Mouse (Mus musculus): ENCODE measurements around the gene Aoc2. TPM values are rescaled to one million over a fixed set of nuclear protein-coding genes. Genes with fewer than 3 reads are reported as not detected.
A peak's percentile ranks its signal among the peaks of the same experiment; 100 is the strongest.

Gene Aoc2
- total and polyA plus RNA-seq, 3 experiments = 3.6 to 10.7 (median 5.5) TPM

GRCm38 (mm10) chr11:101316501-101316917 lies 8.4 kb upstream of the Aoc2 start (continued):
- TF ChIP-seq MAZ (IDR thresholded peaks at IDR 0.05; ENCODE audit: low read depth, low read length) (no peak; the same call in 1 of the 2 replicates), PAX5 (IDR thresholded peaks at IDR 0.05; ENCODE audit: low read length) (no peak), ZMIZ1 (IDR thresholded peaks at IDR 0.05; ENCODE audit: low read depth, low read length) (0 out of 2 replicates have a peak, but pooled peaks have one; percentile 1), E2F4 (IDR thresholded peaks at IDR 0.05; ENCODE audit: insufficient replicate concordance, low read depth, low read length) (no peak), MAX (IDR thresholded peaks at IDR 0.05; ENCODE audit: low read length) (peak; percentile 88), USF2 (conservative IDR thresholded peaks at IDR 0.05; ENCODE audit: low read depth, low read length) (no peak; the same call in 1 of the 2 replicates), NELFE (IDR thresholded peaks at IDR 0.05; ENCODE audit: low read depth, low read length) (peak; percentile 41; the same call in 1 of the 2 replicates), ZKSCAN1 (IDR thresholded peaks at IDR 0.05; ENCODE audit: borderline replicate concordance, low read depth, low read length) (no peak), NRF1 (IDR thresholded peaks at IDR 0.05; ENCODE audit: low read depth, low read length) (peak; percentile 24; the same call in 1 of the 2 replicates), MYC (IDR thresholded peaks at IDR 0.05; ENCODE audit: low read depth, low read length) (peak; percentile 87), RCOR1 (conservative IDR thresholded peaks at IDR 0.05; ENCODE audit: low read depth, low read length) (no peak), SMC3 (IDR thresholded peaks at IDR 0.05; ENCODE audit: low read depth, low read length) (no peak), ETS1 (conservative IDR thresholded peaks at IDR 0.05; ENCODE audit: low read depth, low read length) (peak; percentile 55), MXI1 (IDR thresholded peaks at IDR 0.05; ENCODE audit: low read depth, low read length) (peak; percentile 91), POLR2A (IDR thresholded peaks at IDR 0.05; ENCODE audit: low read depth, low read length) (no peak), MEF2A (IDR thresholded peaks at IDR 0.05; ENCODE audit: borderline replicate concordance, low read depth, low read length) (no peak)

DNA sequence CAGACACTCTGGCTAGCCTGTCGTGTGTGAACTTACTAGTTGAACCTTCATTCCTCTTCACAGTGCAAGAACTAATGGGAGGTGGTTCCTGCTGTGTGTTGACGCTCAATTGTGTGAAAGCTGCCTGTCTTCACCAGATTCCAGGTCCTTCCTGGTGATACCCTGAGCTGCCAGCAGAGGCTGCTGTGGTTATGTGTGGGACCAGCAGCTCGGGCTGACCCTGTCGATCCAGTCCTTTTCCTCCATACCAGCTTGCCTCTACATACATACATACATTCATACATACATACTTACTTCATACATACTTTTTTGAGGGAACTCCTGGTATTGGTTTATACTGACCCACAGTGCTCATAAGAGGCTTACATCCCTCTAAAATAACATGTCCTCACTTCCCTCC lies 1.3 kb upstream of the Aoc2 start:
- Histone ChIP-seq H3K4me1 (ENCODE audit: control insufficient read depth in 1 of 2, insufficient read depth in 2 of 2) (peaks cover 0 to 13% of the 10 kb centered on the region in 2 experiments; a peak in 1 of 4 replicates), H3K36me3 (replicated peaks in 1 of 2; ENCODE audit: control insufficient read depth in 1 of 2, insufficient read depth in 1 of 2, low read length in 1 of 2) (peaks cover 81 to 95% of the 10 kb centered on the region in 2 experiments), H3K27ac (ENCODE audit: insufficient read depth, low read depth) (no peak overlapping the region), H3K9me3 (replicated peaks; ENCODE audit: low read length) (no peaks in the 10 kb centered on the region), H3K79me2 (replicated peaks; ENCODE audit: control insufficient read depth, extremely low read depth, insufficient read depth, poor library complexity, severe bottlenecking) (peaks cover 10% of the 10 kb centered on the region), H3K27me3 (replicated peaks) (no peaks in the 10 kb centered on the region), H3K4me2 (ENCODE audit: insufficient read depth, low read depth, poor library complexity, severe bottlenecking) (no peak overlapping the region), H3K4me3 (replicated peaks in 1 of 3; ENCODE audit: low read depth in 2 of 3, low read length in 2 of 3, poor library complexity in 1 of 3) (no peak overlapping the region), H3K9ac (ENCODE audit: insufficient read depth, low read depth) (no peak overlapping the region)
- DNase-seq (ENCODE audit: extremely low read depth) = peak; percentile 49
- dilution Hi-C loops (cut with MboI; ENCODE audit: extremely low pct_ligation_motif_present, extremely low pct_unique_long_range_greater_than_20kb, low sequenced_read_pairs) (no loop called here), in situ Hi-C loops (cut with MboI; ENCODE audit: low pct_ligation_motif_present, low pct_unique_long_range_greater_than_20kb, low sequenced_read_pairs) (no loop called here)
- TF ChIP-seq CHD1 (IDR thresholded peaks at IDR 0.05; ENCODE audit: low read depth, low read length) (no peak), POLR2AphosphoS2 (IDR thresholded peaks at IDR 0.05; ENCODE audit: low read depth, low read length) (0 out of 2 replicates have a peak, but pooled peaks have one; percentile 20), RAD21 (IDR thresholded peaks at IDR 0.05; ENCODE audit: low read depth, low read length) (peak; percentile 72), EP300 (IDR thresholded peaks at IDR 0.05; ENCODE audit: low read length) (no peak), CTCF (conservative IDR thresholded peaks at IDR 0.05 in 1 of 2, IDR thresholded peaks at IDR 0.05 in 1 of 2; ENCODE audit: low read depth in 2 of 2, low read length in 2 of 2) (peak; percentile 84), MXI1 (IDR thresholded peaks at IDR 0.05; ENCODE audit: low read depth, low read length) (no peak), SMC3 (IDR thresholded peaks at IDR 0.05; ENCODE audit: low read depth, low read length) (peak; percentile 82)
